Mouse (Mus musculus) bone marrow, adult 2 months (tissue): ENCODE measurements around the gene Pax9. TPM values are rescaled to one million over a fixed set of nuclear protein-coding genes. Genes with fewer than 3 reads are reported as not detected.

Source experiments
- H3K27ac ChIP-seq: fragments of 200-500 bp; 2 replicates; pipeline ENCODE4 v1.5.1; 2012; ENCODE audit warnings: low read depth, mild to moderate bottlenecking, control low read depth, inconsistent platforms, low read length; ENCODE audit not compliant: control insufficient read depth, poor library complexity, insufficient read depth
- H3K4me1 ChIP-seq: fragments of 200-500 bp; 2 replicates; pipeline ENCODE4 v1.6.1; 2011; ENCODE audit warnings: low read length; ENCODE audit not compliant: control insufficient read depth, insufficient read depth
- H3K4me3 ChIP-seq: fragments of 200-500 bp; replicated peaks from 2 replicates; pipeline ENCODE3; 2011; ENCODE audit warnings: mild to moderate bottlenecking, low read depth, low read length, control low read depth; ENCODE audit not compliant: control insufficient read depth
- CTCF ChIP-seq: fragments of 200-500 bp; IDR thresholded peaks from 2 replicates; pipeline ENCODE4 v1.5.1; 2011; ENCODE audit warnings: low read length, control low read depth; ENCODE audit not compliant: control insufficient read depth, insufficient read depth
- POLR2A ChIP-seq: fragments of 200-500 bp; IDR thresholded peaks from 2 replicates; pipeline ENCODE4 v1.6.1; 2011; ENCODE audit warnings: low read depth, mild to moderate bottlenecking, control low read depth, low read length, borderline replicate concordance; ENCODE audit not compliant: control insufficient read depth
- WGBS: fragments of 180-500 bp; shearing (Covaris S2); methylation state at CpG from one replicate; pipeline ENCODE4 v1.1.7; 2018; 5-methylcytosine and 5-hydroxymethylcytosine counted together
- polyA plus RNA-seq: library from polyadenylated mRNA; stranded (reverse); fragments of >200 nt; gene quantifications from 2 replicates; pipeline ENCODE4 v1.2.4, GENCODE M21; 2011; ENCODE audit warnings: low replicate concordance; ENCODE audit not compliant: missing spikeins, insufficient read depth, insufficient read length

The Pax9 gene
- not detected in 2 replicates for polyA plus RNA-seq

DNA sequence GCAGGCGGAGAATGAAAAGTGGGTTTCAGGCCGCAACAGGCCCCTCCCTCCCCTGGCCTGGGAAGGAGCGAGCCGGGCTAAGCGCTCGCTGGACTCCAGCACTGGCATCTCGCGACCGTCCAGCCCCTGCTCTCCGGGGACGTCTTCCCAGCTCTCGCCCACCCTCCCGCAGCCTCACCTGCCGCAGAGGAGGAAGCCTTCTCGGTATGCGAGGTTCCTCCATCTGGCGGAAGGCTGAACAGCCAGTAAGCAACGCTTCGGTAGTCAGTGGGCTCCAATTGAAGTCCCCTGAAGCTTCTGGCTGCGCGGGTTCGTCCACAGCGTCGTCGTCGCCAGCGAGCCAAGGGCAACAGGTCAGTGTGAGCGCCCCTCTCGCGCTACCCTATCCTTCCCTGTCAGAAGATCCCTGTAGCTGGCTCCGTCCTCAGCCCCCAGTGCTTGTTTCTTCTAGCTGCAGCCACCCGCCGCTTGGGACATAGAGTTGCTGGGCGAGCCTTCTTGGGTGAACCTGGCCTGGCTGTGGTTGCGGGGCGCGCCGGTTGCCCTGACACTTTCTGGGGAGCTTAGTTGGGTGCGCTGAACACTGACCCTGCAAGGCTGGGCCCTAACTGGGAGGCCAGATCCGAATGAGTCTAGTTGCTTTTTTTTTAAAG, at the start of gene Pax9:
Gene Pax9, plus strand, starts transcription at position 341 of the 653 bp plus-strand sequence.
- Histone ChIP-seq H3K4me1 (no peaks in the 10 kb centered on the region), H3K27ac (no peak within 1 kb of the TSS), H3K4me3 (no peak within 1 kb of the TSS)
- TF ChIP-seq POLR2A = no peak
- no peak for TF ChIP-seq CTCF
- WGBS = 3% methylated on average over 40 of the region's 40 CpGs

DNA sequence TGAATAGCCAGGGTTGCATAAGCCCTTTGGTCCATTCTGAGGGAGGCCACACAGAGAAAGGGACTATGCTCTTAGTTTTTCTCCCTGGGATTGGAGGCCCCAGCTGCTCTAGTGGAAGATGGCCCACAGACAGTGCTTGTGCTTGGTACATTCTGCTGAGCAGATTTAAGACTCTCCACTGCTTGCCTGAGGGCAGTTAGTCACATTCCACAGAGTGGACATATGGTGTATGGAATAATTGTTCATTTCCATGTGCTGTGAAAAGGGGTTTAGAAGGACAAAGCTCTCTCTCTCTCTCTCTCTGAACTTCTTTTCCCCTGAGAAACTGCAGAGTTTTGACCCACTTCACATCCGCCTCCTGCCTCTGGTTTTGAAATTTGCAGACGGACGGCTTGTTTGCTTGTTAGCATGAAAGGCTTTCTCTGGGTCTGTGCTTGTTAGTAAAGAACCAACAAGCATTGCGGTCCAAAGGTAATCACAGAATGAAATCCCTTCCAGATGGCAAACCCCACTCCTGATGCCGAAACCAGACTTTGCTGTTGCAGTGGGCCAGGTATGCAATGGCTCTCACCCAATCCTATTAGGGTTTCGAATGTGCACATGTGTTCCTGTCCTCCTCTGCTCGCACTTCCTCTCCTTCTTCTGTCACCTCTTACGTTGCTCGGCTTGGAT, 22.0 kb upstream of the Pax9 start:
- no peak for TF ChIP-seq CTCF
- no peak for TF ChIP-seq POLR2A
- Histone ChIP-seq H3K4me1 (no peaks in the 10 kb centered on the region), H3K4me3 (no peak overlapping the region), H3K27ac (no peak overlapping the region)
- 76% methylated on average over 9 of the region's 9 CpGs for WGBS

DNA sequence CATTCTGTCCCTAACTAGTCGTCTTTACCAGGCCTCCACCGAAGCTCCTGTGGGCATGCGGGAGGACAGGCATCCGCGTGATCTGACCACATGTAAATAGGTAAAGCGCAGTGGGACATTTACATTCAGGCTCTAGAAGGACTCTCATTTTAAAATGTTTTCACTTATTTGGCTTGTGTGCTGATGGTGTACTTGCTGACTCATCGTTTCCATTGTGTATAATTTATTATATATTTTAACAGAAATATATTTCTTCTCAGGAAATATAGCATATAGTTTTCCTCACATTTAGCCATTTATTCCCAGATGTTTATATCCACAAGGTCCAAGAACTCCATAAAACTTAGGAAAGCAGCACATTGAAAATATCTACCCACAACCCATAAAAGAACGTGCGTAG, 20.8 kb upstream of the Pax9 start:
- 82% methylated on average over 9 of the region's 9 CpGs for WGBS
- Histone ChIP-seq H3K4me1 (no peaks in the 10 kb centered on the region), H3K27ac (no peak overlapping the region), H3K4me3 (no peak overlapping the region)
- no peak for TF ChIP-seq POLR2A
- no peak for TF ChIP-seq CTCF

DNA sequence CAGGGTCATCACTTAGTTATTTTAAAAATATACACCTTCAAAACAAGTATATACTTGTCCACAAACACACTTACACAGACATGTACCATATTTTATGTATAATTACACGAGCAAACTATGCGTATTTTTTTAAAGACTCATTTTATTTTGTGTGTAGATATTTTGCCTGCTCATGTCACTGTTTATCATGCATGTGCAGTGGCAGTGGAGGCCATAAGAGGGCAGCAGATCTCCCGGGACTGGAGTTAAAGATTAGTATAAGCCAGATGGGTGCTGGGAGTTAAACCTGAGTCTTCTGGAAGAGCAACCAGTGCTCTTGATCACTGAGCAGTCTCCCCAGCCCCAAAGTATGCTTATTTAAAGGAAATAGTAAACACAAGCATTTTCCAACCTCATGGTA, 16.8 kb upstream of the Pax9 start:
- TF ChIP-seq CTCF = no peak
- no peak for TF ChIP-seq POLR2A
- no peak overlapping the region for H3K4me3 ChIP-seq
- WGBS = 29% methylated on average over 3 of the region's 3 CpGs

DNA sequence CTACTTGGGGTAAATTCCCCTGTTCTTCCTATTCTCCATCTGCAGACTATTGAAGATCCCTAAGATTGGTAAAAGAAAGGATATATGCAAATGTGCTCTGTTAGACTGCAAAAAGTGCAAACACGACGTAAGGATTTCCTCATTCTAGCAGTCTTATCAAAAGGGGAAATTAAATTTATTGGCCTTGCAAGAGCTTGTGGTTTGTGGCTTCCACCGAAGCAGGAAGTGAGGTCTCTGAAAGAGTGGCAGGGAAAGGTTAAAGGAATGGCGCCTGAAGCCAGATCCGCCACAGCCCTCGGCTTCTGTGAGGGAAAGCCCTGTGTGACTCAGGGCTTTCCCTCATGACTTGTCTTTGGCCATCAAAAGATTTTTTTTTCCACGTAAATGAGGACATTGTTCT, 13.9 kb upstream of the Pax9 start:
- WGBS = under 1% methylated on average over 7 of the region's 7 CpGs
- Histone ChIP-seq H3K27ac (no peak overlapping the region), H3K4me3 (no peak overlapping the region), H3K4me1 (no peaks in the 10 kb centered on the region)
- TF ChIP-seq CTCF (no peak), POLR2A (no peak)

More for the DNA sequence above, 16.8 kb upstream of the Pax9 start:
- Histone ChIP-seq H3K27ac (no peak overlapping the region), H3K4me1 (no peaks in the 10 kb centered on the region)

DNA sequence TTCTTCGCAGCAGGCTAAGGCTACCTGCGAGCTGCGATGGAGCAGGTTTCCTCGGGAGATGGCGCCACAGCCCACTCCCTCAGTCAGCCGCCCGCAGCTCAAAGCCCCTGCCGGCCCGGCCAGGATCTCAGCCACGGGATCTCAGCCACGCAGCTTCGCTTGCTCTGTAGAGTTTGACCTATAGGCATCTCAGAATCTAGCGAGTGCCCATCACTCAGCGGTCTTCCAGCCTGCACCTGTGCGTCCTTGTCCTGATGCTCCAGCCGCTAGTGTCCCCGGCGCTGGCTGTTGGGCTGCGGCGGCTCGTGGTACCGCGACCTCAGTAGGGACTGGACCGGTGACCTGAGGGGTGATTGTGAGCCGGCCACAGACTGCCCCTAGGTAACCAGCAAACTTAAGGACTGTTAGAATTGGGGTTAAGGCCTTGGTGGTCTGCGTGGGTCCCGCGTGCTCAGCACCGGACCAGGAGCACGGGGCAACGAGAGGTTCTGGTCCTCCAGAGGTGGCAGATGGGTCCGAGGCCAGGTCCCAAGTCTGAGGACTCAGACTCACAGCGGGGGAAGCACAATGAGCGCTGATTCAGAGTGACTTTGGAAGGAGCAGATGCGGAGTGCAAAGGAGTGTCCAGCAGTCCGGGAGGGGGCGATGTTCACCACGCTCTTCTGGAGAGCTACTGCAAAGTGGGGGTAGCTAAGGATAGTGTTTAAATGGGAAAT, 10.3 kb upstream of the Pax9 start:
- Histone ChIP-seq H3K4me3 (no peak overlapping the region), H3K4me1 (no peaks in the 10 kb centered on the region), H3K27ac (no peak overlapping the region)
- no peak for TF ChIP-seq CTCF
- no peak for TF ChIP-seq POLR2A
- 4% methylated on average over 38 of the region's 38 CpGs for WGBS

DNA sequence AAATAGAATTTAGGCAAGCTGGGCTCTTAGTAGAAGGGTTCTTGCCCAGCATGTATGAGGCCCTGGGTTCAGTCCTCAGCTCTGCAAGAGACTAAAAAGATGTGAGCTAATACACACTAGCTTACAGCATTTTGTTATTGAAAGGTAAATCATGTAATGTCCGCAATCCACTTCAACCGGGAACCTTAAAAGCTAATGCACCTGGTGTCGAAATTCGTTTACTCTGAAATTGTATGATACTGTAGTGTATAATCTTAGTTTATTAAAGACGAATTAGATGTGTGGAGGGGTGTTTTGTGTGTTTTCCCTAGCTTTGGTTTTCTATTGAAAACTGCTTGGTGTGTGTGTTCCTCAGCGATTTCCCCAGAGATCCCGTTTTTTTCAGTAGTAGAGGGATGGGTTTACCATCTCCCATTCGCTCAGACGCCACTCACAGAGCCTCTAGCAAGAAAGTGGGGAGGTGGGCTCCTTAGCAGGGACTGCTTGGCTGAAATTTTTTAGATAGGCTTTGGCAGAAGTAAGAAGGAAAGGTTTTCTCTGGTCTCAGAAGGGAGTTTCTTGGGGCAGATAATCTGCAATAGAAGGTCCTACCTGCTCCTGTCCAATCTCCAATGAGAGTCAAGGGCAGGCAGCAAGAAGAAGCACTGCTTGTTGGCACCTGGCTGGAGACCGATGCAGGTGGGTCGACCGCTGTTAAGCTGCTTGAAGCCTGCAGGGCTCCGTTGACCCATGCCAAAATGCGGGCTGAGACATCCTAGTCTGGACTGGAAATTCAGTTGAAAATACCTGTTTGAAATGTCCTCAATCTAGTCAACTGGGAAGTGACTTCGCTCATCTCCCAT, 3.7 kb upstream of the Pax9 start:
- 9% methylated on average over 15 of the region's 15 CpGs for WGBS
- no peaks in the 10 kb centered on the region for H3K4me1 ChIP-seq
- TF ChIP-seq CTCF (no peak), POLR2A (no peak)
- H3K4me3 ChIP-seq = no peak overlapping the region
- no peak overlapping the region for H3K27ac ChIP-seq

DNA sequence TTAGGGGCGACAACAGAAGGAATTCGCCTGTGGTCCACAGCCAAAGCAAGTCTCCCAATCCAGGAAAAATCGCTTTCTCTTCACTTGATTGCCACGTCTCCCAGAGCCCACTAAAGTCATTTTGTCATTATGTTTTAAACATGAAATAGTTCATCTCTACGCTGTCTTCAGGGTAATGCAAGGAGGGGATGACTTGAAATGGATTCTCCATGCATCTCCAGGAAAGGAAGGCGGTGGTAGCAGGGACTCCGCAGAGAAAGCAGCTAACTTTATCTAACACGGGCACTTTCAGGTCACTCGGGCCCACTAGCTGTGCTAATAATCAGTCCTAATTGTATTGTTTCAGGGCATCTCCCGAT, 3.1 kb upstream of the Pax9 start:
- H3K4me3 ChIP-seq = no peak overlapping the region
- no peaks in the 10 kb centered on the region for H3K4me1 ChIP-seq
- H3K27ac ChIP-seq = no peak overlapping the region
- WGBS = 8% methylated on average over 10 of the region's 10 CpGs
- TF ChIP-seq CTCF (no peak), POLR2A (no peak)
